Mouse (Mus musculus) liver, postnatal 0 days (tissue): ENCODE measurements around the gene Zfp128.

Experiments
- CTCF ChIP-seq: sonication (generic); IDR thresholded peaks from 2 replicates; pipeline ENCODE4 v1.5.1; 2016; ENCODE audit warnings: antibody characterized with exemption, low read depth
- EP300 ChIP-seq: IDR thresholded peaks from 2 replicates; pipeline ENCODE4 v1.6.1; 2016; ENCODE audit warnings: antibody characterized with exemption, low read depth, mild to moderate bottlenecking

GRCm38 (mm10) chr7:12913556-12913955, 32.6 kb downstream of the Zfp128 start:
- TF ChIP-seq CTCF: peak; percentile 66
- TF ChIP-seq EP300: no peak
